Mouse (Mus musculus): Measurements from ENCODE around the gene Ints7.

Ints7 gene

GRCm38 (mm10) chr1:191628457-191629169 is 53.2 kb downstream of the Ints7 start:
- DNase-seq (ENCODE audit: extremely low spot score, low read depth, low spot score), result no peak

GRCm38 (mm10) chr1:191629170-191629636 is 53.8 kb downstream of the Ints7 start:
- no peak for DNase-seq (ENCODE audit: extremely low spot score, low read depth, low spot score)

GRCm38 (mm10) chr1:191632511-191633095 is 57.2 kb downstream of the Ints7 start:
- no peak for DNase-seq (ENCODE audit: extremely low spot score, low read depth, low spot score)

GRCm38 (mm10) chr1:191634116-191634515 is 58.7 kb downstream of the Ints7 start:
- no peak for DNase-seq (ENCODE audit: extremely low spot score, low read depth, low spot score)

GRCm38 (mm10) chr1:191638404-191638803 is 63.0 kb downstream of the Ints7 start:
- no peak for DNase-seq (ENCODE audit: extremely low spot score, low read depth, low spot score)

GRCm38 (mm10) chr1:191639200-191639807 is 63.9 kb downstream of the Ints7 start:
- DNase-seq (ENCODE audit: extremely low spot score, low read depth, low spot score), result no peak

DNA sequence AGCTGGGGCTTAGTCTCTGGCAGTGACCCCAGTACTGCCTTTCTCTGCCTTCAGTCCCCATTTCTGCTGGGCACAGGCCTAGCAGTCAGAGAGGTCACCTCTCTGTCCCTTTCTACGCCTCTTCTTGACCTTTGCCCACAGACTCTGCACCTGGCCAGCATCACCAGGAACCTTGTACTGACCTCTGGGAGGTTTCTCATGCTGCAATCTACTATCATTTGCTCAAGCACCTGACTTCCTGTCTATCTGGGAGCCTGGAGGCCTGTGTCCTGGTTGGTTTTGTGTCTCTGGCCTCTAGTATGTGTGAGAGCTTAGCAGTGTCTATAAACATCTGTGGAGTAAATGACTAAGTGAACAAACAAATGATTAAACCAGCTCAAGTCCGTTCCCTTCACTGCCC is 64.7 kb downstream of the Ints7 start:
- DNase-seq (ENCODE audit: extremely low spot score, low read depth, low spot score), result no peak

GRCm38 (mm10) chr1:191640848-191641247 is 65.4 kb downstream of the Ints7 start:
- no peak for DNase-seq (ENCODE audit: extremely low spot score, low read depth, low spot score)

DNA sequence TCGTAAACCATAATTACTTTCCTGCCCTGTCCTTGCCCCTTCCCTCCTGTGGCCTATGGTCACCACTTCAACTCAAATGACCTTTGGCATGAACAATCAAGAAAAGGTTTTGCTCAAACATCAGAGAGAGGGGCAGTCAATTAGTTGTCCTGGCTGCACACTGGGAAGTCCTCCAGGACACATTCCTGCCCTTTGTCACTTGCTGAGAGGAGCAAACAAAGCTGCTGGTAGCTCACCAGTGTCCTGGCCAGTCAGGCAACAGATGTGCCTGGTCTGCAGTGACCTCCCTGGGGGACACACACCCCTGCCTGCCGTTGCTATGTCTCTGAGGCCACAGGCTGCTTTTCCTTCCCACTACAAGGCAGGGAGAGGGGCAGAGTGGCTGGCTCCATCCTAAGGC is 66.0 kb downstream of the Ints7 start:
- DNase-seq (ENCODE audit: extremely low spot score, low read depth, low spot score), result no peak

- no peak for DNase-seq (ENCODE audit: extremely low spot score, low read depth, low spot score)
Measured at GRCm38 (mm10) chr1:191642903-191643302, 67.5 kb downstream of the Ints7 start.

DNA sequence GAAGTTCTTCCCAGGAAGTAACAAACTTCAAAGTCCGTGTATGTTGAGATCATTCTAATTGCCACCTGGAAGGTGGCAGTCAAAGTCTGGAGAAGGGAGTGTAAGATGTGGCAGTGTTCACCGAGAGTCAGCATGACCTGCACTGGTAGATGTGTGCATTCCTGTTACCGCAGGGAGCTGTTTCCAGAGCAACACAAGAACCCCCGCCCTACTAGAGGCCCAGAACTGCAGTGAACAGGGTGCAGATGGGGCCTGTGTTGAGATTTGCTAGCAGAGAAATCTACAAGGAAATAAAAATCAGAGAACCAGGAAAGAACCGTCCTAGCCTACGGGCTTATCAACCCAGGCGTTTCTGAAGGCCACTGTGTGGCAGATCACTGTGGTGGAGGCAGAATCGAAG is 70.5 kb downstream of the Ints7 start:
- no peak for DNase-seq (ENCODE audit: extremely low spot score, low read depth, low spot score)

- DNase-seq (ENCODE audit: extremely low spot score, low read depth, low spot score), result no peak
Measured at GRCm38 (mm10) chr1:191647590-191647989, 72.2 kb downstream of the Ints7 start.

GRCm38 (mm10) chr1:191659441-191659840 is 84.0 kb downstream of the Ints7 start:
- no peak for DNase-seq (ENCODE audit: extremely low spot score, low read depth, low spot score)

- no peak for DNase-seq (ENCODE audit: extremely low spot score, low read depth, low spot score)
Measured at GRCm38 (mm10) chr1:191661019-191661796, 85.8 kb downstream of the Ints7 start.

DNA sequence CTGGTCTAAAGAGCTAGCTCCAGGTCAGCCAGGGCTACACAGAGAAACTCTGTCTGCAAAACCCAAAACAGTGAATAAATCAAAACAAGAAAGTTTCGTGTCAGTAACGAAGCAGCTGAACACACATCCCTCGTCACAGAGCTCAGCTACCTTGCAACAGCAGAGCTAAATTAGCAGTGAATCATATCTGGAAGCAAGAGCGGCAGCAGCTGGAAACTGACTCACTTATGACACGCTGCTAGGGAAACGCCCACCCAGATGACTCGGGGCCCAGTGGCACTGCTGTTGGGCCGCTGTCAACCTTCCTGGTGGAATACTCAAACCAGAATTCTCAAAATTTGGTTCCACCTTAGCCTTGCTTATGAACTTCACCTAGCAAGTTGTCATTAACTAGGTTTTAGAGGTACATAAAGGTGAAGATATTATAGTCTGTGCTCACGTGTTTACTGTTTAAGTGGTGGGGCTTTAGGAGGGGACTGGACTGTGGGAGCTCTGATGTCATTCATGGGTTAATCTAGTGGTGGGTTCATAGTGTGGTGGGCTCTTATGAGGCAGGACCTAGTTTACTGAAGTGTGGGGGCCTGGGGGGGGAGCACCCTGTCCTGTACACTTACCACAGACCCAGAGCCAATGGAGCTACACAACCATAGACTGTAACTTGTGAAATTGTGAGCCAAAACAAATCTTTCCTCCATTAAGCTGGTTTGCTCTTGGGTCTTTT is 86.9 kb downstream of the Ints7 start:
- no peak for DNase-seq (ENCODE audit: extremely low spot score, low read depth, low spot score)

- DNase-seq (ENCODE audit: extremely low spot score, low read depth, low spot score), result no peak
Measured at GRCm38 (mm10) chr1:191662899-191663500, 87.6 kb downstream of the Ints7 start.

DNA sequence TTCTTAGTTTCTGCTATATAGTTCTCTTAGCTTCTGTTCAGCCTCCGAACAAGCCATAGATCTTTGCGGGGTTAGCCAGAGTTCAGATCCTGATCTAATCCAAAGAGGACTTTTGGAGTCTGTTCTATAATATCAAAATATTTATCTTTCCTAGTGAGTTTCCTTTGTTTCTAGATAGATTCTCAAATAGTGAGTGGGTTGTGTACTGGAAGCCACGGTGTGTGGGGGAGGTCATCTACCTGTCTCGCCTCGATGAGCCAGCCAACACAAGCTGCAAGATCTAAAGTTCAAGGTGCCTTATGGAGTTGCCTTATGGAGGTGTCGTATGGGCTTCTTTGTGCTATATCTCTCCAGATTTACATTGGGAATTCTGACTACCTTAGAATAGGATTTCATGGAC is 88.2 kb downstream of the Ints7 start:
- DNase-seq (ENCODE audit: extremely low spot score, low read depth, low spot score), result no peak

DNA sequence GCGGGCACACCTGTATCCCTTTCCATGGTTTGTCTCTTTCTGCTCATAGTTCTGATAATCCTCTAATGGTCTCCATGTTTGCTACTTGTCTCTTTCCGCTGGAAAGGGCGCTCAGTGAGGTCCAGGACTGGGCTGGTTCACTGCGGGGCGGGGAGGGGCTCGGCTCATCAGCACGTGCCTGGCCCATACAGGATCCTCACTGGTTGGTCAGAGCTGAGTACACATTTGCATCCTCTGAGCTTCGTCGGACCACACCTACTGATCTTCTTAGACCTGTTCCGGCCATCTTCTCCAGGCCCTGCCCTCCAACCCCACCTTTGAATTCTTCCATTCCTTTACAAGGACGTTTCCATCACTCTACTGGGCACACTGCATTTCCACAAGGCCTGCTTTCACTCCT is 90.9 kb downstream of the Ints7 start:
- DNase-seq (ENCODE audit: extremely low spot score, low read depth, low spot score), result no peak

GRCm38 (mm10) chr1:191668030-191668429 is 92.6 kb downstream of the Ints7 start:
- no peak for DNase-seq (ENCODE audit: extremely low spot score, low read depth, low spot score)
